Mouse (Mus musculus): ENCODE measurements around the gene Scgb2b3. TPM values are rescaled to one million over a fixed set of nuclear protein-coding genes. Genes with fewer than 3 reads are reported as not detected.

The Scgb2b3 gene
- not detected in 2 replicates for polyA plus RNA-seq (2012)

- H3K9me3 ChIP-seq (ENCODE audit: control insufficient read depth, low read length), result peaks cover 37% of the 10 kb centered on the region
- no peak within 1 kb of the TSS for H3K4me3 ChIP-seq (replicated peaks)
- no peaks in the 10 kb centered on the region for H3K4me1 ChIP-seq (ENCODE audit: control insufficient read depth)
- H3K36me3 ChIP-seq (ENCODE audit: control insufficient read depth), result no peaks in the 10 kb centered on the region
- TF ChIP-seq GATA1 (IDR thresholded peaks at IDR 0.05; ENCODE audit: low read length), result no peak
- no peak for TF ChIP-seq TAL1 (IDR thresholded peaks at IDR 0.05; ENCODE audit: low read length)
- H3K27me3 ChIP-seq (ENCODE audit: control insufficient read depth), result no peaks in the 10 kb centered on the region
Measured at GRCm38 (mm10) chr7:31362022-31362560, at the start of gene Scgb2b3. Scgb2b3 (minus strand) TSS chr7:31362072.

- Histone ChIP-seq H3K4me3 (replicated peaks) (no peak within 1 kb of the TSS), H3K36me3 (ENCODE audit: control insufficient read depth) (no peaks in the 10 kb centered on the region), H3K27me3 (ENCODE audit: control insufficient read depth) (no peaks in the 10 kb centered on the region), H3K9me3 (ENCODE audit: control insufficient read depth, low read length) (peaks cover 29% of the 10 kb centered on the region), H3K4me1 (ENCODE audit: control insufficient read depth) (no peaks in the 10 kb centered on the region)
- TF ChIP-seq TAL1 (IDR thresholded peaks at IDR 0.05; ENCODE audit: low read length) (no peak), GATA1 (IDR thresholded peaks at IDR 0.05; ENCODE audit: low read length) (no peak)
Measured at GRCm38 (mm10) chr7:31375292-31375691, 13.4 kb upstream of the Scgb2b3 start, which contains the start of gene Scgb1b3. Scgb1b3 (plus strand) TSS chr7:31375592.

Other genes starting within 250 kb of the Scgb2b3 start
- gene Hpn, start 246.8 kb downstream of the Scgb2b3 start, polyA plus RNA-seq (2012), result 0.07 and 0.15 TPM in 2 replicates
- 0.07 and 0.08 TPM in 2 replicates for gene Scn1b, start 235.1 kb downstream of the Scgb2b3 start, polyA plus RNA-seq (2012)
- gene Gramd1a, start 206.2 kb downstream of the Scgb2b3 start, polyA plus RNA-seq (2012), result 0.46 and 0.52 TPM in 2 replicates
- not detected in 2 replicates for gene Scgb2b2, start 71.6 kb downstream of the Scgb2b3 start, polyA plus RNA-seq (2012)
- not detected in 2 replicates for gene Scgb1b2, start 70.3 kb downstream of the Scgb2b3 start, polyA plus RNA-seq (2012)
- not detected in 2 replicates for gene Scgb1b3, start 13.5 kb upstream of the Scgb2b3 start, polyA plus RNA-seq (2012)

Data from erythroblast, embryonic 14.5 days (primary cell).